Mouse (Mus musculus) embryonic facial prominence, embryonic 13.5 days (tissue): Measurements from ENCODE around the gene Rln1. TPM values are rescaled to one million over a fixed set of nuclear protein-coding genes. Genes with fewer than 3 reads are reported as not detected.
A peak's percentile ranks its signal among the peaks of the same experiment; 100 is the strongest.

Experiments used
- ATAC-seq: fragments of 200-750 bp; cut with Nextera tagmentation; 2 replicates; pipeline ENCODE4 v1.8.0; 2017; ENCODE audit warnings: low read depth; ENCODE audit not compliant: insufficient number of reproducible peaks, insufficient read depth, low FRiP score, low TSS enrichment
- H3K27ac ChIP-seq: fragments of 300-500 bp; sonication (generic); 2 replicates; pipeline ENCODE4 v1.5.1; 2015; ENCODE audit warnings: moderate library complexity, mild to moderate bottlenecking, inconsistent platforms
- H3K27me3 ChIP-seq: fragments of 300-500 bp; sonication (generic); 2 replicates; pipeline ENCODE4 v1.6.1; 2015; ENCODE audit warnings: mild to moderate bottlenecking, inconsistent platforms
- H3K36me3 ChIP-seq: fragments of 300-500 bp; sonication (generic); 2 replicates; pipeline ENCODE4 v1.6.1; 2015; ENCODE audit warnings: mild to moderate bottlenecking, inconsistent platforms
- H3K4me1 ChIP-seq: fragments of 300-500 bp; sonication (generic); 2 replicates; pipeline ENCODE4 v1.6.1; 2015; ENCODE audit warnings: inconsistent platforms
- H3K4me2 ChIP-seq: fragments of 300-500 bp; sonication (generic); 2 replicates; pipeline ENCODE4 v1.6.1; 2015; ENCODE audit warnings: moderate library complexity, mild to moderate bottlenecking, inconsistent platforms
- H3K4me3 ChIP-seq: fragments of 300-500 bp; sonication (generic); 2 replicates; pipeline ENCODE4 v1.5.1; 2015; ENCODE audit warnings: mild to moderate bottlenecking, inconsistent platforms
- H3K9ac ChIP-seq: fragments of 300-500 bp; sonication (generic); 2 replicates; pipeline ENCODE4 v1.6.1; 2015; ENCODE audit warnings: mild to moderate bottlenecking, inconsistent platforms
- H3K9me3 ChIP-seq: fragments of 300-500 bp; sonication (generic); 2 replicates; pipeline ENCODE4 v1.6.1; 2016; ENCODE audit warnings: inconsistent platforms
- WGBS: fragments of 180-500 bp; shearing (Covaris S2); methylation state at CpG from one replicate; pipeline ENCODE4 v1.1.7; 2015; ENCODE audit warnings: mixed read lengths; 5-methylcytosine and 5-hydroxymethylcytosine counted together
- polyA plus RNA-seq: library from polyadenylated mRNA; unstranded; fragments of >200 nt; fragmentation: Nextera tagmentation; extraction: Ambion mirVana; gene quantifications from 2 replicates; pipeline ENCODE4 v1.2.1, GENCODE M21; 2015

Rln1 gene
- polyA plus RNA-seq, 1 experiment from 2014 or later = not detected

DNA sequence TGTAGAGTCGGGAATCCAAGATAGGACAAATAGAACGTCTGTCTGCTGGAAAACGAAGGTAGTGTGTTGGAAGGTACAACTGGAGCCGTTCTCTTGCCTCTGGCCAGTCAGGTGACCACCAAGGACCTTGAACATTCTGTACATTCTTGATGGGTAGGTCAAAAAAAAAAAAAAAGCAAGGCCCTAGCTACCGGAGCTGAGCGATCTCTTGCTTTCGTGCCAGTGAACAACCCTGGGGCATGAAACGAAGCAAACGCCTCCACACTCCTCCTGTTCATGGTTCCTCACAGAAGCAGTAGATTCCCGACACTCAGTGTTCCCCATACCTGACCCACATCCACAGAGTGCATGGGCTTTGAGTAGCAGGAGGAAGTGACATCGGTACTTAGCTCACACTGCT lies 21.8 kb upstream of the Rln1 start:
- Histone ChIP-seq H3K4me1 (peaks cover 14% of the 10 kb centered on the region), H3K27me3 (no peaks in the 10 kb centered on the region), H3K4me3 (no peak overlapping the region), H3K9ac (no peak overlapping the region), H3K4me2 (no peak overlapping the region), H3K36me3 (peaks cover 18% of the 10 kb centered on the region), H3K9me3 (no peaks in the 10 kb centered on the region), H3K27ac (no peak overlapping the region)
- 77% methylated on average over 11 of the region's 11 CpGs for WGBS
- no peak for ATAC-seq

DNA sequence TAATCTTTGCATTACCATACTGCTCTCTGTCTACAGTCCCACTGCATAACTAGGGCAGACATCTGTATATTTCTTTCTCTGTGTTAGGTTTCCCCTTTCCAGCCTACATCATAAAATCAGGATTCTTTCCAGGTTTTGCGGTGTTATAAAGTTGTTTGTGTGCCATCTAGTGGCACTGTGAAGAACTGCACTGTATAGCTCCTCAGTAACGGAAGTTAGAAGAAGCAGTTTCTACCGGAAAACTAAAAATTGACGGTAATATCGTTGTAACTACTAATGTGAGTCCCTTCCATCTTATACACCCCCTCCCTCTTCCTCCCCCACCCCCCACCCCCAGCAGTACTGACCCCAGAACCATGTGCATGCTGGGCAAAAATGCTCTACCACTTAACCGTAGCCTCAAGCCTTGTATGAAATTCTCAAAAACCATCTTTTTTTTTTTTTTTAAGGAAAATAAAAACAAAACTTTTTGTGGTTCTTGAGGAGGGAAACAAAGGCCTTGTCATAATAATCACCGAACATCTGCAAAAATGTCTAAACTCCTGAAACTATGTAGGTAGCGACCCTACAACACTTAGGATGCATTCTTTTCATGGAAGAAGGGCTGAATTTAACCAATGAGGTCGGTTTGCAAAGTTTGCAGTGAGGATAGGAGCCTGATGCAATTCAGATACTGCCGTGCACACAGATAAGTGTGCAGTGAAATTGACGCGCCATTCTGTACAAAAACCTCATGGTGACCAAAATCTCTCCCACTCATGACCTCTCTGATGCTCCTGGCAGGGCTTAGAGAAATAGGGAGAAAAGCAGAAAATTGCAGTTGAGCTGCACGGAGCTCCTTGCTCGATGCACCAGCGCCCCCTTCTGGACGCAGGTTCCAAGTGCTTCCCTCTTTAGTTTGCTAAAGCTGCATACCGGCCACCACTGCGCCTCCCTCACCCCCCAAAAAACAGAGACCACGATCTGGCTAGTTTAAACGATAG lies 20.7 kb upstream of the Rln1 start:
- H3K9me3 ChIP-seq = no peaks in the 10 kb centered on the region
- ATAC-seq = peak; percentile 62; the same call in 1 of the 2 replicates
- peaks cover 3% of the 10 kb centered on the region; the same call in 1 of the 2 replicates for H3K4me1 ChIP-seq
- H3K27ac ChIP-seq = no peak overlapping the region
- 3% methylated on average over 20 of the region's 20 CpGs for WGBS
- peak overlapping the region; percentile 61 for H3K4me2 ChIP-seq
- H3K27me3 ChIP-seq = no peaks in the 10 kb centered on the region
- H3K36me3 ChIP-seq = peaks cover 21% of the 10 kb centered on the region
- H3K4me3 ChIP-seq = peak overlapping the region; percentile 35
- H3K9ac ChIP-seq = 0 out of 2 replicates have a peak overlapping the region, but pooled peaks have one; percentile 47

DNA sequence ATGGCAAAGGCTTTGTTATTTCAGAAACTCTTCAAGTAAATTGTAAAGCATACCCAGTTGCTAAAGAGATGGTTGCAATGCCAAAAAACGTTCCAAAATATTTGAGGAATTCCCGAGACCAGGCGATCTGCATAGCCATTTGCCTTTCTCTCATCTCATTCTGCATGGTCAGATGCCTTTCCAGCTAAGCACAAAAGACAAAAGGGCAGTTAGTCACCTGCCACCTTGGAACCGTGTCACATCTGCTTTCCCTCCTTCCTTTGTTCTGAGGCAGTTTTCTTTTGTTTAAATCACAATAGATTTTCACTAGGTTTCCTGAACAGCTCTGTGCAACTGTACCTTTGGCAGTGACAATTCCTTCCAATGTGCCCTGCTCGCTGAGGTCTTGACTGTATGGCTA lies 16.5 kb upstream of the Rln1 start:
- H3K27ac ChIP-seq = no peak overlapping the region
- no peak overlapping the region for H3K4me3 ChIP-seq
- no peak overlapping the region for H3K4me2 ChIP-seq
- no peak for ATAC-seq
- H3K27me3 ChIP-seq = no peaks in the 10 kb centered on the region
- H3K9ac ChIP-seq = no peak overlapping the region
- H3K36me3 ChIP-seq = peaks cover 12% of the 10 kb centered on the region
- WGBS = 56% methylated on average over 5 of the region's 5 CpGs
- no peaks in the 10 kb centered on the region for H3K9me3 ChIP-seq
- no peaks in the 10 kb centered on the region for H3K4me1 ChIP-seq

DNA sequence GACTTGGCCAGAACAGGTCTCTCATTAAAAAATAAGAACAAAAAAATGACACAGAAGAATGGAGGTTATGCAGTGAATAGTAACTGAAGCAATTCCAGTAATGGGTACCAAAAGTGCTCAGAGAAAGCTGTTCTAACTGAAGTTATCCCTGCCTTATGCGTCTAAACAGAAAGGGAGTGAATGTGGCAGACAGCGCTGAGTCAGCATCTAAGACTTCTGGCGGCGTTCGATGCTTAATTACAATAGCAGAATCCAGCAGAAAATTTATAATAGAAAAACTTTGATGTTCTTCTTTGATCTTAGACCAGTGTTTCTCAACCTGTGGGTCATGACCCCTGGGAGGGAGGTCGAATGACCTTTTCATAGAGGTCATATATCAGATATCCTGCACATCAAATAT lies 11.2 kb upstream of the Rln1 start:
- Histone ChIP-seq H3K4me1 (no peaks in the 10 kb centered on the region), H3K27ac (no peak overlapping the region), H3K4me2 (no peak overlapping the region), H3K4me3 (no peak overlapping the region), H3K27me3 (no peaks in the 10 kb centered on the region), H3K9me3 (no peaks in the 10 kb centered on the region), H3K36me3 (peaks cover 7% of the 10 kb centered on the region), H3K9ac (no peak overlapping the region)
- 72% methylated on average over 6 of the region's 6 CpGs for WGBS
- no peak for ATAC-seq

DNA sequence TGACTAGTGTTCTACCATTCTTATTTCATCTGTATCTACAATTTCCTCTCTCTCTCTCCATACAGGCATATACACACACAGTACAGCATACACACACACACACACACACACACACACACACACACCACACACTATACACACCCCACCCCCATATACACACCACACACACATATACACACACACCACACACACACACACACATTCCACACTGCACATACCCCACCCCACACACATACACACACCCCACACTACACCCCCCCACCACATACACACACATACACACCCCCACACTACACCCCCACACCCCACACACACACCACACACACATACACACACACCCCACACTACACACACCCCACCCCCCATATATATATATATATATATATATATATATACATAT lies 10.4 kb upstream of the Rln1 start:
- H3K9me3 ChIP-seq = no peaks in the 10 kb centered on the region
- no peak overlapping the region for H3K9ac ChIP-seq
- H3K4me1 ChIP-seq = no peaks in the 10 kb centered on the region
- H3K4me2 ChIP-seq = no peak overlapping the region
- ATAC-seq = no peak
- no peak overlapping the region for H3K27ac ChIP-seq
- H3K27me3 ChIP-seq = no peaks in the 10 kb centered on the region
- H3K4me3 ChIP-seq = no peak overlapping the region
- peaks cover 2% of the 10 kb centered on the region for H3K36me3 ChIP-seq

DNA sequence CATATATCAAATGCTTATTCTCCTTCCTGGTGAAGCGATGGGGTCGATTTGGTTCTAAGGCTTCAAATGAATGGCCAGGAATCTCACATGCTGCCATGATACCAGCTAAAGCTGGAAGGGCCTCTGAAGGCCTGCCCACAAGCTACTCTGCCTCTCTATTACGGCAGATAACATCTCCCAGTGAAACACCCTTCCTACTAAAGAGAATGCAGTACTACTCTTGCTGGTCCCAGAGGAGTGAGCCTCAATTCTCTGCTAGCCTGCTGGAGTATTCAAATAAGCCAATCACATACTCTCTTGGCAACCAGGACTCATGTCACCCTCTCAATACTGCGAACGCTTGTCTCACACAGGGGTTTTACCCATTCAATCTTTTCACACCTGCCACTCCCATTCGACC lies 7.8 kb upstream of the Rln1 start:
- H3K4me3 ChIP-seq = no peak overlapping the region
- H3K9ac ChIP-seq = no peak overlapping the region
- no peak overlapping the region for H3K27ac ChIP-seq
- WGBS = 87% methylated on average over 6 of the region's 6 CpGs
- ATAC-seq = no peak
- no peaks in the 10 kb centered on the region for H3K9me3 ChIP-seq
- H3K27me3 ChIP-seq = no peaks in the 10 kb centered on the region
- H3K36me3 ChIP-seq = no peaks in the 10 kb centered on the region
- H3K4me1 ChIP-seq = no peaks in the 10 kb centered on the region
- H3K4me2 ChIP-seq = no peak overlapping the region

DNA sequence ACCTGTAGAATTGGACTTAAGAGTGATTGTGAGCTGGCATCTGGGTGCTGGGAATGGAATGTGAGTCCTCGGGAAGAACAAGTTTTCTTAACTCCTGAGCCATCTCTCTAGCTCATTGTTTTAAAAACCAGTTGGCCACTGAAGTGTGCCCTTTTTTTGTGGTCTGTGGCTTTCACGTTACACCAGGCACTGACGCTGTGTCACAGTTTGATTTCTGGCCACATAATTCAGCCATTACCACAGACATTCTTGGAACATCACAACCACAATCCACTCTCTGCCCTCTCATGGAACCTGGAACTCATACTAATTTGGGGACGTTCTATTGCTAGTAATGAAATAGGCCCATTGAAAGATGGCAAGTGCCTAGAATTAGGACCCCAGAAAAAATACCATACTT lies 6.6 kb upstream of the Rln1 start:
- H3K4me1 ChIP-seq = no peaks in the 10 kb centered on the region
- no peaks in the 10 kb centered on the region for H3K9me3 ChIP-seq
- no peak overlapping the region for H3K27ac ChIP-seq
- H3K9ac ChIP-seq = no peak overlapping the region
- 68% methylated on average over 4 of the region's 4 CpGs for WGBS
- H3K36me3 ChIP-seq = no peaks in the 10 kb centered on the region
- no peaks in the 10 kb centered on the region for H3K27me3 ChIP-seq
- no peak overlapping the region for H3K4me2 ChIP-seq
- ATAC-seq = no peak
- no peak overlapping the region for H3K4me3 ChIP-seq

DNA sequence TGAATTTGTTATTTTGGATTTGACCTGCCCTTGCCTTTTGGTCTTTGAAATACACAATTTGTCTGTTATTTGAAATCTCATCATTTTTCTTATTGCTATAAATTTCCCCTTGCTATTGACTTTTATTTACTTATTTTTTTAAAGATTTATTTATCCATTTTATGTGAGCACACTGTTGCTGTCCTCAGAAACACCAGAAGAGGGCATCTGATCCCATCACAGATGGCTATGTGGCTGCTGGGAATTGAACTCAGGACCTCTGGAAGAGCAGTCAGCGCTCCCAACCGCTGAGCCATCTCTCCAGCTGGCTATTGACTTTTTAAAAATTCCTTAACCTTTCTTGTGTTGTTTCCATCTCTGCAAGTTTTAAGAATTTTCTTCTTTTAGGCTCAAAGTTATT lies 2.2 kb upstream of the Rln1 start:
- 86% methylated on average over 2 of the region's 2 CpGs for WGBS
- Histone ChIP-seq H3K27me3 (peaks cover 18% of the 10 kb centered on the region), H3K9ac (no peak overlapping the region), H3K27ac (no peak overlapping the region), H3K9me3 (no peaks in the 10 kb centered on the region), H3K36me3 (no peaks in the 10 kb centered on the region), H3K4me2 (no peak overlapping the region), H3K4me3 (no peak overlapping the region), H3K4me1 (peaks cover 10% of the 10 kb centered on the region)
- no peak for ATAC-seq

DNA sequence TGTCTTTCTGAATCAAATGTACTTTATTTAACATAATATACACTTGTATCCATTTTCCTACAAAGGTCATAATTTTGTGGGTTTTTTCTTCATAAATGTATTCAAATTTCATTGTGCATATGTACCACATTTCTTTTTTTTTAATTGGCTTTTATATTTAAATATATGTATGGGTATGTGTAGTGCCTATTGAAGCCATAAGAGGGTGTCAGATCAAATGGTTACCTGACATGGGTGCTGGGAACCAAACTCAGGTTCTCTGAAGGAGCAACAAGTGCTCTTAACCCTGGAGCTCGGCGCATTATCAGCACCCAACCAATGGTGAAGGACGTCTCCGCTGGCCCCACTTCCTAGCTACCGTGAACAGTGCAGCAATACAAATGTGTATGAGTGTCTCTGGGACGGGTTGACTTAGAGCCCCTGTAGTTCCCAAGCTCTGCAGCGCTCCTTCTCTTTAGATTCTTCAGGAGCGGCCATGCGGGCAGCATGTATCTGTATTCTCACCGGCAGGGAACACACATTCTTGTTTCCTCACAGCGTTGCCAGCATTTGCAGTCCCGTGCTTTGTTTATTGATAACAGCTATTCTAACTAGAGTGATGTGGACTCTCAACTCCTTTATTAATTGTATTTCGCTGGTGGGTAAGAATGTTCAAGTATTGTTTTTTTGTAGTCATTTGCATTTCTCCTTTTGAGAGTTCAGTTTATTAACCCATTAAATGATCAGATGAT lies 7.5 kb downstream of the Rln1 start:
- no peaks in the 10 kb centered on the region for H3K27me3 ChIP-seq
- peaks cover 6% of the 10 kb centered on the region; the same call in 1 of the 2 replicates for H3K4me1 ChIP-seq
- no peak for ATAC-seq
- no peaks in the 10 kb centered on the region for H3K36me3 ChIP-seq
- 85% methylated on average over 13 of the region's 13 CpGs for WGBS
- H3K9ac ChIP-seq = no peak overlapping the region
- no peak overlapping the region for H3K4me2 ChIP-seq
- H3K4me3 ChIP-seq = no peak overlapping the region
- H3K27ac ChIP-seq = no peak overlapping the region
- H3K9me3 ChIP-seq = no peaks in the 10 kb centered on the region

DNA sequence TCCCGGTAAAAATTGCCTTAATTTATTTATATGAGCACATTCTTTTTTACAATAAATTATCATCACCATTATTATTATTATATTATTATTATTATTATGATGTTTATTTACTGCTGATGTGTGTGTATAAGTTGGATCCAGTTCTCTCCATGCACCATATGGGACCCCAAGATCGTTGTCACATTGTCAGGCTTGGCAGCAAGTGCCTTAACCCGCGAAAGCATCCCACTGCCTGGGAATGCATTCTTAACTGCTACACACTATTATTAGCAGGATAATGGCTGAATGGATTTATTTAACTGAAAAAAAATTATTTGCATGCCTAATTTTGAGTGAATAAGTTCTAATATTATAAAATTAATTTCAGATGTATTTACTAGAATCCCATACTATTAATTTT lies 8.1 kb downstream of the Rln1 start:
- Histone ChIP-seq H3K9ac (no peak overlapping the region), H3K4me3 (no peak overlapping the region), H3K27me3 (no peaks in the 10 kb centered on the region), H3K4me1 (peaks cover 6% of the 10 kb centered on the region; the same call in 1 of the 2 replicates), H3K9me3 (no peaks in the 10 kb centered on the region), H3K27ac (no peak overlapping the region), H3K36me3 (no peaks in the 10 kb centered on the region), H3K4me2 (no peak overlapping the region)
- no peak for ATAC-seq
- WGBS = 84% methylated on average over 4 of the region's 4 CpGs

DNA sequence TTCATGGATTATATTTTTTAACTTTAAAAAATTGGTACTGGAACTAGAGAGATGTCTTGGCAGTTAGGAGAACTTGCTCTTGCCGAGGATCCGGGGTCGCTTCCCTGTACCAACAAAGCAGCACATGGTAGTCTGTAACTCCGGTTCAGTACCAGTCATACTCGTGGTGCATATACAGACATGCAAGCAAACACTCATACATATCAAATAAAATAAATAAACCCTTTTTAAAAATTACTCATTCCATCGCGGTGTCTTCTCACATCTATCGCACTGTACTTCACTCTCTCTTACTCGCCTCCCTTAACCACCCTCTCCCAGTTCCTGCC lies 8.7 kb downstream of the Rln1 start:
- ATAC-seq = no peak
- Histone ChIP-seq H3K4me1 (peaks cover 6% of the 10 kb centered on the region; the same call in 1 of the 2 replicates), H3K27me3 (no peaks in the 10 kb centered on the region), H3K36me3 (no peaks in the 10 kb centered on the region), H3K9ac (no peak overlapping the region), H3K4me2 (peak overlapping the region; percentile 59), H3K9me3 (no peaks in the 10 kb centered on the region), H3K27ac (no peak overlapping the region), H3K4me3 (peak overlapping the region; percentile 43)
- WGBS = 58% methylated on average over 9 of the region's 9 CpGs
